Mouse (Mus musculus): Measurements from ENCODE around the gene Sf3b4. TPM values are rescaled to one million over a fixed set of nuclear protein-coding genes. Genes with fewer than 3 reads are reported as not detected.
"Not testable (repeated sequence)": the region's sequence is repeated elsewhere in the genome, so short reads cannot be mapped to it uniquely, and the experiment has no call there.

Sf3b4 gene
- polyA plus RNA-seq, 1 experiment: 51.1 TPM

- Histone ChIP-seq H3K27ac (ENCODE audit: insufficient read depth, low read length) (no peak overlapping the region), H3K4me3 (ENCODE audit: insufficient read depth, low read length) (no peak overlapping the region), H3K4me1 (ENCODE audit: control insufficient read depth, insufficient read depth, low read length) (peaks cover 3% of the 10 kb centered on the region; the same call in 1 of the 2 replicates)
- TF ChIP-seq CTCF (IDR thresholded peaks at IDR 0.05; ENCODE audit: extremely low read depth, insufficient read depth, low read length) (no peak), POLR2A (IDR thresholded peaks at IDR 0.05; ENCODE audit: extremely low read depth, insufficient read depth, low read length) (no peak)
Measured at GRCm38 (mm10) chr3:96199731-96200130, 27.6 kb downstream of the Sf3b4 start.

GRCm38 (mm10) chr3:96207819-96208218 is 35.7 kb downstream of the Sf3b4 start:
- no peak overlapping the region for H3K4me3 ChIP-seq (ENCODE audit: insufficient read depth, low read length)
- H3K27ac ChIP-seq (ENCODE audit: insufficient read depth, low read length): no peak overlapping the region
- TF ChIP-seq CTCF (IDR thresholded peaks at IDR 0.05; ENCODE audit: extremely low read depth, insufficient read depth, low read length) (no peak), POLR2A (IDR thresholded peaks at IDR 0.05; ENCODE audit: extremely low read depth, insufficient read depth, low read length) (no peak)
- no peaks in the 10 kb centered on the region for H3K4me1 ChIP-seq (ENCODE audit: control insufficient read depth, insufficient read depth, low read length)

- no peak for TF ChIP-seq POLR2A (IDR thresholded peaks at IDR 0.05; ENCODE audit: extremely low read depth, insufficient read depth, low read length)
- no peak for TF ChIP-seq CTCF (IDR thresholded peaks at IDR 0.05; ENCODE audit: extremely low read depth, insufficient read depth, low read length)
- Histone ChIP-seq H3K27ac (ENCODE audit: insufficient read depth, low read length) (no peak overlapping the region), H3K4me3 (ENCODE audit: insufficient read depth, low read length) (no peak overlapping the region), H3K4me1 (ENCODE audit: control insufficient read depth, insufficient read depth, low read length) (no peaks in the 10 kb centered on the region)
Measured at GRCm38 (mm10) chr3:96209242-96209641, 37.1 kb downstream of the Sf3b4 start.

- Histone ChIP-seq H3K4me3 (ENCODE audit: insufficient read depth, low read length) (peak overlapping the region; percentile 69), H3K4me1 (ENCODE audit: control insufficient read depth, insufficient read depth, low read length) (peaks cover 3% of the 10 kb centered on the region; the same call in 1 of the 2 replicates), H3K27ac (ENCODE audit: insufficient read depth, low read length) (peak overlapping the region; percentile 51)
- no peak for TF ChIP-seq CTCF (IDR thresholded peaks at IDR 0.05; ENCODE audit: extremely low read depth, insufficient read depth, low read length)
- no peak for TF ChIP-seq POLR2A (IDR thresholded peaks at IDR 0.05; ENCODE audit: extremely low read depth, insufficient read depth, low read length)
Measured at GRCm38 (mm10) chr3:96219191-96219641, 47.1 kb downstream of the Sf3b4 start.

GRCm38 (mm10) chr3:96219661-96220130 is 47.6 kb downstream of the Sf3b4 start, which contains the start of the genes Bola1 and Hist2h2ab:
TSS of gene Bola1 (minus strand) at chr3:96219709.
TSS of gene Hist2h2ab (plus strand) at chr3:96219865.
- Histone ChIP-seq H3K4me3 (ENCODE audit: insufficient read depth, low read length) (peak within 1 kb of the TSS; percentile 69), H3K27ac (ENCODE audit: insufficient read depth, low read length) (peak within 1 kb of the TSS; percentile 94), H3K4me1 (ENCODE audit: control insufficient read depth, insufficient read depth, low read length) (peaks cover 3% of the 10 kb centered on the region; the same call in 1 of the 2 replicates)
- peak; percentile 78 for TF ChIP-seq POLR2A (IDR thresholded peaks at IDR 0.05; ENCODE audit: extremely low read depth, insufficient read depth, low read length)
- no peak for TF ChIP-seq CTCF (IDR thresholded peaks at IDR 0.05; ENCODE audit: extremely low read depth, insufficient read depth, low read length)

- peak overlapping the region; percentile 69 for H3K4me3 ChIP-seq (ENCODE audit: insufficient read depth, low read length)
- not testable (repeated sequence) for H3K4me1 ChIP-seq (ENCODE audit: control insufficient read depth, insufficient read depth, low read length)
- H3K27ac ChIP-seq (ENCODE audit: insufficient read depth, low read length): peak overlapping the region; percentile 94
Measured at GRCm38 (mm10) chr3:96220131-96220764, 48.1 kb downstream of the Sf3b4 start.

GRCm38 (mm10) chr3:96220765-96221639 is 48.9 kb downstream of the Sf3b4 start, which contains the start of the genes Hist2h2ac and Hist2h2be:
TSS of gene Hist2h2ac (minus strand) at chr3:96220880.
TSS of gene Hist2h2be (plus strand) at chr3:96221119.
- Histone ChIP-seq H3K27ac (ENCODE audit: insufficient read depth, low read length) (peak within 1 kb of the TSS; percentile 94), H3K4me1 (ENCODE audit: control insufficient read depth, insufficient read depth, low read length) (peaks cover 3% of the 10 kb centered on the region; the same call in 1 of the 2 replicates), H3K4me3 (ENCODE audit: insufficient read depth, low read length) (peak within 1 kb of the TSS; percentile 69)
- TF ChIP-seq CTCF (IDR thresholded peaks at IDR 0.05; ENCODE audit: extremely low read depth, insufficient read depth, low read length) (no peak), POLR2A (IDR thresholded peaks at IDR 0.05; ENCODE audit: extremely low read depth, insufficient read depth, low read length) (peak; percentile 92)

GRCm38 (mm10) chr3:96221640-96222038 is 49.5 kb downstream of the Sf3b4 start:
- peaks cover 3% of the 10 kb centered on the region; the same call in 1 of the 2 replicates for H3K4me1 ChIP-seq (ENCODE audit: control insufficient read depth, insufficient read depth, low read length)
- peak overlapping the region; percentile 69 for H3K4me3 ChIP-seq (ENCODE audit: insufficient read depth, low read length)
- no peak for TF ChIP-seq POLR2A (IDR thresholded peaks at IDR 0.05; ENCODE audit: extremely low read depth, insufficient read depth, low read length)
- no peak for TF ChIP-seq CTCF (IDR thresholded peaks at IDR 0.05; ENCODE audit: extremely low read depth, insufficient read depth, low read length)
- H3K27ac ChIP-seq (ENCODE audit: insufficient read depth, low read length): peak overlapping the region; percentile 85

- Histone ChIP-seq H3K4me3 (ENCODE audit: insufficient read depth, low read length) (no peak overlapping the region), H3K27ac (ENCODE audit: insufficient read depth, low read length) (no peak overlapping the region)
Measured at GRCm38 (mm10) chr3:96222774-96223173, 50.6 kb downstream of the Sf3b4 start.

More at GRCm38 (mm10) chr3:96222774-96223173, 50.6 kb downstream of the Sf3b4 start:
- TF ChIP-seq POLR2A (IDR thresholded peaks at IDR 0.05; ENCODE audit: extremely low read depth, insufficient read depth, low read length) (no peak), CTCF (IDR thresholded peaks at IDR 0.05; ENCODE audit: extremely low read depth, insufficient read depth, low read length) (no peak)
- H3K4me1 ChIP-seq (ENCODE audit: control insufficient read depth, insufficient read depth, low read length): peaks cover 3% of the 10 kb centered on the region; the same call in 1 of the 2 replicates

All from cortical plate, adult 2 months (tissue).